Mouse (Mus musculus) heart, adult 8-10 months (tissue): ENCODE measurements around the gene Arntl. TPM values are rescaled to one million over a fixed set of nuclear protein-coding genes. Genes with fewer than 3 reads are reported as not detected.
A peak's percentile ranks its signal among the peaks of the same experiment; 100 is the strongest.

Experiments
- DNase-seq: peaks from one replicate; pipeline ENCODE4 v3.0.0; 2022; ENCODE audit warnings: low spot score
- total RNA-seq, 4 experiments: library from RNA; stranded (reverse); gene quantifications; 2 replicates each; pipeline ENCODE4 v1.2.4; 2022

Gene Arntl
- total RNA-seq, 4 experiments from 2014 or later: 2.6 to 8.9 (median 3.5) TPM

GRCm38 (mm10) chr7:113285405-113285804 lies 78.1 kb downstream of the Arntl start:
- no peak for DNase-seq

GRCm38 (mm10) chr7:113289211-113289610 lies 81.9 kb downstream of the Arntl start:
- no peak for DNase-seq

GRCm38 (mm10) chr7:113291741-113292140 lies 84.5 kb downstream of the Arntl start:
- DNase-seq: no peak

GRCm38 (mm10) chr7:113292193-113292592 lies 84.9 kb downstream of the Arntl start:
- DNase-seq: no peak

GRCm38 (mm10) chr7:113294598-113294997 lies 87.3 kb downstream of the Arntl start:
- DNase-seq: no peak

- no peak for DNase-seq
Measured at GRCm38 (mm10) chr7:113295077-113295890, 88.0 kb downstream of the Arntl start.

GRCm38 (mm10) chr7:113297813-113298212 lies 90.5 kb downstream of the Arntl start:
- no peak for DNase-seq

GRCm38 (mm10) chr7:113310136-113310535 lies 102.9 kb downstream of the Arntl start:
- peak; percentile 4 for DNase-seq

GRCm38 (mm10) chr7:113311784-113312183 lies 104.5 kb downstream of the Arntl start:
- peak; percentile 11 for DNase-seq

- DNase-seq: no peak
Measured at GRCm38 (mm10) chr7:113320128-113320527, 112.9 kb downstream of the Arntl start.

- DNase-seq: no peak
Measured at GRCm38 (mm10) chr7:113334036-113334435, 126.8 kb downstream of the Arntl start.

GRCm38 (mm10) chr7:113335250-113335649 lies 128.0 kb downstream of the Arntl start:
- no peak for DNase-seq

- DNase-seq: peak; percentile 31
Measured at GRCm38 (mm10) chr7:113347271-113347670, 140.0 kb downstream of the Arntl start.

GRCm38 (mm10) chr7:113347694-113348093 lies 140.4 kb downstream of the Arntl start:
- no peak for DNase-seq

- no peak for DNase-seq
Measured at GRCm38 (mm10) chr7:113349089-113349488, 141.8 kb downstream of the Arntl start.

Other genes starting within 250 kb of the Arntl start
- 10 to 100 TPM in 2 of 4 experiments, 1 to 10 TPM in 2; 8.7 to 11.3 (median 9.9) TPM for gene Btbd10, start 161.9 kb downstream of the Arntl start, total RNA-seq
- not detected for gene Pth, start 181.1 kb downstream of the Arntl start, total RNA-seq